Mouse (Mus musculus) embryo, embryonic 11.5 days (tissue): ENCODE data around the gene Myo10.

ENCODE experiments used
- DNase-seq: peaks from one replicate; pipeline ENCODE4 v3.0.0-alpha.2; 2012; ENCODE audit warnings: low read depth, low spot score

Myo10 gene

DNA sequence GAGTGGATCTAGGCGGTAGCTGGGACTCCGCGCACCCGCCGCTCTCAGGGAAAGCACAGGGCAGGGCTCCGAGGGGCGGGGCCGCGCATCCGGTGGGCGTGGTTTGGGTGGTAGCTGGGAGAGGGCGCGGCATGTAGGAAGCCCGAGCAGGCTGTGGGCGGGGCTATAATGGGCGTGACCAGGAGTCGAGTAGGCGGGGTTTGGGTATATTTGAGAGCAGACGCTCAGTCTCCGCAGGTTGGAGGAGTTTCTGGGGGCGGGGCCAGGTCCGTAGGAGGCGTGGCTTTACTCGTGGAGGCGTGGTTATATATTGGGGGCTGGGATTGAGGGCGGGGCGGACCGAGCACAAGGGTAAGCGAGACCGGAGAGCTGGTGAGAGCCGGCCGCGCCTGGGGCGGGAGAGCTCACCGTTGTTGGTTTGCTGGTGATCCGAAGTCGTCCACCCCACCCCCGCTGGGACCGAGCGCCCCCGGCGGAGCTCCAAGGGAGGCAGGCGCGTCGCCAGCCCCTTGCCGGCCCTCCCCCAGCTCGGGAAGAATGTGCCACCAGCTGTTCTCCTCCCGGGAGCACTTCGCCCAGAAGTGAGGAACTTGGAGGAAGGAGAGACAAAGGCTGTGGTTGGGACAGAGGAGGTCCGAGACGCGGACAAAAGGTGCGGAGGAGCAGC lies at the start of gene Myo10:
Myo10 (plus strand) TSS at position 326 of the 667 bp plus-strand sequence.
- peak; percentile 100 for DNase-seq

DNA sequence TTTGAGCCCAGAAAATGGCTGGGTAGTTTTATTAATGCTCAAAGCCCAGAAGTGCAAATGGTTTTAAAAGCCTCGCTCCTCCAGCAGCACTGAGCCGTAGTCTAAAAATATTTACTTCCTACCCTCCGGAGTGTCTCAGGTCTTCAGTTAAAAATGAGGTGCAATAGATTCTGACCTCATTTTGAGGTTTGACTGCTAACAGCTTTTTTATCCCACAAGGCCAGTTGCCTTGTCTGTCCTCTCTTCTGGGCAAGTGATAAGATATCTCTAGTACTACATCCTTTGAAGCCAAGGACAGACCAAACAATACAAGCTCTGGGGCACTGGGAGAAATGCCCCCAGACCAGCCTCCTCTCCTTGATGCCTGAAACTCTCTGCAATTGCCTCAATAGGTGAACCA lies 49.2 kb upstream of the Myo10 start:
- no peak for DNase-seq

DNA sequence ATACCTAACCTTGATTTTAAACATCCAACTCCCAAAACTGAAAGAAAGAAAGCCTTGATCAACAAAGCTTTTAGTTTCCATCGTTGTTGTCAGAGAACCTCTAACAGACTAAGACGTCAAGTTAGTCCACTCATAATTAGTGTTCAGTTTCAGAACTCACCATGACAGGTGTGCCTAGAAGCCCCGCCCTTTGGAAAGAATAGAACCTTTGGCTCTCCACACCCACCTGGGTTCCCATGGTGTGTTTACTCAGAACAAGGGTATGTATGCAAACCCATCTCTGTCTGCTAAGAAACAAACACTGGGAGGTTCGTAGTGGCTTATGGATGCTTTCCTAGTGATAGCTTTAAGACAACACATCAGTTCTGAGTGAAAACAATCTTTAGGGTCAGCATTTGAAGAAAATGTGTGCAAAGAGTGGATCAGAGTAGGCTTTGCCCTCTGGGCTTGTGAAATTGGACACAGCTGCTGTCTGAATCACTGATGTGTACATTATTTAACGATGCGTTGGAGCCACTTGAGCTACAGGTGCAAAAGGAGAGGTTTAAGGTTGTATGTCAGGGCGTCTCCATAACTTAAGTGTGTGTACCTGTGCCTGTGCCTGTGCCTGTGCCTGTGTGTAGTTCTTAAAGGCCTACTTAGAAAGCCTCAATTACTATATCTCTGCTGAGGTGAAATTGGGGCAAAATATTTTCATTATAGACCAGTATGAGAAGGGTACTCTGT lies 48.3 kb upstream of the Myo10 start:
- no peak for DNase-seq

- no peak for DNase-seq
These were observed 44.8 kb upstream of the Myo10 start for GRCm38 (mm10) chr15:25577327-25578051.

GRCm38 (mm10) chr15:25578369-25578768 lies 44.0 kb upstream of the Myo10 start:
- no peak for DNase-seq

GRCm38 (mm10) chr15:25580731-25581130 lies 41.6 kb upstream of the Myo10 start:
- DNase-seq: no peak

- no peak for DNase-seq
These were observed 40.3 kb upstream of the Myo10 start for GRCm38 (mm10) chr15:25582055-25582454.

GRCm38 (mm10) chr15:25583361-25583760 lies 39.0 kb upstream of the Myo10 start:
- DNase-seq: no peak

GRCm38 (mm10) chr15:25586828-25587227 lies 35.5 kb upstream of the Myo10 start:
- DNase-seq: no peak

DNA sequence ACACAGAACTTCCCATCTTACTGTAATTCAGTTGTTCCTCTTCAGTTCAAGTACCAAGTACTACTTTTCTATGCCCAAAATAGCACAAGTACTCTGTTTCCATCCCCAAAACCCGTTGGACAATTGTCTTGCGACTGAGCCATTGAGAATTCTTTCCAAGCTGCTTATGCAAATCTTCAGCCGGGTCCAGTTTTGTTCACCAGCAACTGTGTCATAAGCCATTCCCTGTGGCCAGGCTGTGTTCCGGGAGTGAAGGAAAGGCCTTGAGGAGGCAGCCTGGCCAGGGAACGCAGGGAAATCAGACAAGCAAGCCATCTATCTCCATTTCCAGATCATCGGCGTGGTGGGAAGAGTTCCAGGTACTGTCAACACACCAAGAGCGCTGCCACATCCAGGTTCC lies 34.4 kb upstream of the Myo10 start:
- no peak for DNase-seq

DNA sequence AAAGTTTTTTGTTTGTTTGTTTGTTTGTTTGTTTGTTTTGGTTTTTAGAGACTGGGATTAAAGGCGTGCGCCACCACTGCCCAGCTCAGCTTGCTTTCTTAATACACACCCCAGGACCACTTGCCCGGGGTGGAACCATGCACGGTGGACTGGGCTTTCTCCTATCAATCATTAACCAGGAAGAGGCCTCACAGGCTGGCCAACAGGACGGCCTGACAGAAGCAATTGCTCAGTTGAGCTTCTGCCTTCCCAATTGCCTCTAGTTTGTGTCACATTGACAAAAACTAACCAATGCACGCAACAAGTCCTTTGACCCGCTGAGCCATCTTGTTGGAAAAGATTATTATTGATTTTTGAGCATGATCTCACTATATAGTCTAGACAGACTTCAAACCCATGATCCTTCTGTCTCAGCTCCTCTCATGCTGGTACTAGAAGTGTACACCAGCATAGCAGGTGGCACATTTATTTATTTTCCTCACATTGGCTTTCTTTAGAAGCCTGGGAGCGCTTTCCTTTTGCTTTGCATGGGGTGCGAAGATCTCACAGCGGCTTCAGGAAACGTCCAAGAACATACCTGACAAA lies 32.9 kb upstream of the Myo10 start:
- DNase-seq: no peak

DNA sequence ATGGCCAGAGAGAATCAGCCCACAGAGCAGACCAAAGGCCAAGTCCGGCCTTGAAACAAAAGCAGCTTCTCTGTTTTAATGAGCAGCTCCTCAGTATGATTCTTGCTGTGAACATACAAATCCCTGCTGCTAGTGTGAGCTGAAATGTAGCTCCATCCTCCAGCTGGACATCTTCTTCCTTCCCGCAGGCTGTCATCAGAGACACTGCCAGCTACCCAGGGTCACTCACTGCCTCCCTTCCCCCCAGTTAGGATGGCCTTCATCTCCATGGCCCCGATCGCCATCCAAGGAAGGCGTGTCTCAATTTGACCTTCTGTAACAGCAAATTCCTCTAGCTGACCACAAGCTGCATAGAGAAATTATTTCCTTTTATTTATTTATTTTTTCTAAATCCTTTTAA lies 32.4 kb upstream of the Myo10 start:
- DNase-seq: no peak

- DNase-seq: no peak
These were observed 31.4 kb upstream of the Myo10 start for GRCm38 (mm10) chr15:25590891-25591290.

DNA sequence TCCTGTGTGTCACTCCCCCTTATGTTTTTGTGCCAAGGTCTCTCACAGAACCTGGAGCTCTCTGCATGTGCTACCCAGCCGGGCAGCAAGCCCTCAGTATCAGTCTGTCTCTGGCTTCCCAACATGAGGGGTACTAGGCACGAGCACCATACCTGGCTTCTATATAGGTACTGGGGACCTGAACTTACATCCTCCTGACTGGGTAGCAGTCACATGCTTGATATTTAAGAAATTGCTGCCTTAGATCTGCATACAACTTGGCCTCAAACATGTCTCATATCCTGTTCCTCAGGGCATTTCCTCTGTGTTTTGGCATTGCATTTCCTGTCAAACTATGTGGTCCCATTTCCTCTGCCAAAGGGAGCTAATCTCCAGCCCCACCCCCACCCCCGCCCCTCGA lies 30.4 kb upstream of the Myo10 start:
- DNase-seq: no peak

DNA sequence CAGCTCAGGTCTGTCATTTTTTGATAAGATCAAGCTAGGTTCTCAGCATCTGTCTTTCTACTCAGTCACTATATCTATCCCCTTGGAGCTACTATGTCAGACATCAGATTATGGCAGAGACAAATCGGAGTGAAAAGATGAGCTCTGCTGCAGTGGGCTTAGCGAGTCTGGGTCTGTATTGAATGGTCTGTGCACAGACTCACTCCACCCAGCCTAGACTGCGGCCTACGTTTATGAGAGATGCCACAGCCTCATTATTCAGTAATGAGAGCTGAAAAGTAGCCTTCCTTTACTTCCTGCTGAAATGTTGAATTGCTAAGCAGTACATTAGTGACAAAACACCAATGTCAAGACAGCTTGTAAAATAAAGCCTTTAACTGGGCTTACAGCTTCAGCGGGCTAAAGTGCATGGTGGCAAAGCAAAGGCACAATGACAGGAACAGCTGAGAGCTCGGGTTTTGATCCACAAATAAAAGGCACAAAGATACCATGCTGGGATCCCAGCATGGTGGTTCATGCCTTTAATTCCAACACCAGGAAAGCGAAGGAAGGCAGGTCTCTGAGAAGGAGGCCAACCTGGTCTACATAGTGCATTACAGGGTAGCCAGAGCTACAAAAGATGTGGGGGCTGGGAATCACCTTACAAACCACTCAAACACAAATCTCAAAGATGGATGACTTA lies 28.7 kb upstream of the Myo10 start:
- no peak for DNase-seq

DNA sequence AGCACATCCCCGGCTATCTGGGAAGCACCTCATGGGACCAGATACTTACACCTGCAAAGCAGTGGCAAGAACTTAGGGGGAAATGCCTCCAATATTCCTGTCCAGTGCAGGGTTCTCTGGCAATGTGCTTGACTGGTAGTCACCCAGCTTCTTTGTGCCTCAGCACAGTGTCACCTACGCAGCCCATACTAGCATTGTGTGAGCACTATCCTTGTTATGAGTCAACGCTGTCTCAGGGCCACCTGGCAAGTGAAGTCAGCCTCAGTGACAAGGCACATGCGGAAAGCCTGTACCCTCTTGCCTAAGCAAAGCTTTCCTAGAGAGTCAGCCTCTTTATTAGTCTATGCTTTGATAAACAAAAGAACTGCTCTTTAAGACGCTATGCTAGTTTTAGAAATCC lies 24.0 kb upstream of the Myo10 start:
- no peak for DNase-seq

- DNase-seq: no peak
These were observed 20.0 kb upstream of the Myo10 start for GRCm38 (mm10) chr15:25602306-25602705.

GRCm38 (mm10) chr15:25603286-25603685 lies 19.0 kb upstream of the Myo10 start:
- no peak for DNase-seq

- no peak for DNase-seq
These were observed 18.1 kb upstream of the Myo10 start for GRCm38 (mm10) chr15:25604231-25604630.

DNA sequence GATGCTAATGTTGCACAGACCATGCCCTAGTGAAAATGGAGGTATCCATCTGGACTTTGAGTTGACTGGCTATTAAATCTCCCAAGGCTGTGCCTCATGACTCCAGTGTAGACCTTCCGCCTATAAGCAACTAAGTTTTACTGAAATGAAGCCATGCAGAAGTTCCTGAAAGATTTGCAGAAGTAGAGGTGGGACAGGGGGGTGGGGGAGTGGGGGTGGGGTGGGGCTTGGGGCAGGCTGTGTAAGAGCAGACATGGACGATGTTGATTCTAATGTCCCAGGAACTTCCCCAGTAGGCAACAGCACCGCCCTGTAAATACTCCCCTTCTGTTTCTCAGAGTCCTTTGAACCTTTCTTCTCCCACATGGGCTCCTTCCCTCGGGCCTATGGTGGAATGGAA lies 16.9 kb upstream of the Myo10 start:
- DNase-seq: no peak

- no peak for DNase-seq
These were observed 13.6 kb upstream of the Myo10 start for GRCm38 (mm10) chr15:25608742-25609141.

GRCm38 (mm10) chr15:25609253-25609652 lies 13.1 kb upstream of the Myo10 start:
- no peak for DNase-seq
